Mouse (Mus musculus): ENCODE measurements around the gene Adora3. TPM values are rescaled to one million over a fixed set of nuclear protein-coding genes. Genes with fewer than 3 reads are reported as not detected.

Gene Adora3
- polyA plus RNA-seq (2015; fragmentation: Nextera tagmentation; extraction: Ambion mirVana), result 0.43 and 0.94 TPM in 2 replicates

GRCm38 (mm10) chr3:105870558-105870957, at the start of gene Adora3, which contains the start of gene Tmigd3:
Gene Adora3 (plus strand): TSS chr3:105870858.
Gene Tmigd3 (plus strand): TSS chr3:105870903.
- H3K4me1 ChIP-seq, result peaks cover 7% of the 10 kb centered on the region
- no peaks in the 10 kb centered on the region for H3K27me3 ChIP-seq
- ATAC-seq (ENCODE audit: insufficient number of reproducible peaks, insufficient read depth, low FRiP score, low TSS enrichment, low read depth), result no peak
- 25% methylated on average over 3 of the region's 3 CpGs for WGBS
- H3K4me3 ChIP-seq, result no peak within 1 kb of the TSS
- H3K9ac ChIP-seq, result no peak within 1 kb of the TSS
- no peak within 1 kb of the TSS for H3K4me2 ChIP-seq
- no peak within 1 kb of the TSS for H3K27ac ChIP-seq
- no peaks in the 10 kb centered on the region for H3K9me3 ChIP-seq
- no peaks in the 10 kb centered on the region for H3K36me3 ChIP-seq

DNA sequence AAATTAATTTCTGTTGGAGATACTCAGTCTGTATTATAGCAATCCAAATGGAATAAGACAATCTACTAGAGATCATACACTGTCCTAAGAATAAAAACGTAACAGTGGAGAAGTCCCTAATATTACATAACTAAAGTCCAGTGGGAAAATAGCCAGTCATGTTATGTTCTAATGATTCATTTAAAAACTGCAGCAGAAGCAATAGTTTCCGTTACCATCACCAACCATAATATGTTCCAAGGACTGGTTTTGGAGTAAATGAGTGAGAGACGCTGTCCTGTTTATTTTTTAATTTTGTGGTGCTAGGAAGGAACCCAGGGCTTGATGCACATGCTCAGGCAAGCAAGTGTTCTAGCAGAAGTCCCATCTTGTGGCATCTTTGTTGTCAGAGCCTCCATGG, 49.2 kb upstream of the Adora3 start:
- 92% methylated on average over 3 of the region's 3 CpGs for WGBS
- Histone ChIP-seq H3K36me3 (no peaks in the 10 kb centered on the region), H3K4me2 (no peak overlapping the region), H3K9me3 (no peaks in the 10 kb centered on the region), H3K4me3 (no peak overlapping the region), H3K27ac (no peak overlapping the region), H3K9ac (no peak overlapping the region), H3K4me1 (no peaks in the 10 kb centered on the region), H3K27me3 (0 out of 2 replicates have a peak, but pooled peaks cover 7% of the 10 kb centered on the region)
- no peak for ATAC-seq (ENCODE audit: insufficient number of reproducible peaks, insufficient read depth, low FRiP score, low TSS enrichment, low read depth)

- Histone ChIP-seq H3K27ac (no peak overlapping the region), H3K4me1 (no peaks in the 10 kb centered on the region), H3K4me3 (no peak overlapping the region), H3K27me3 (no peaks in the 10 kb centered on the region), H3K9me3 (no peaks in the 10 kb centered on the region), H3K4me2 (no peak overlapping the region), H3K9ac (no peak overlapping the region), H3K36me3 (no peaks in the 10 kb centered on the region)
- ATAC-seq (ENCODE audit: insufficient number of reproducible peaks, insufficient read depth, low FRiP score, low TSS enrichment, low read depth), result no peak
Measured at GRCm38 (mm10) chr3:105823609-105824008, 47.0 kb upstream of the Adora3 start.

- no peaks in the 10 kb centered on the region for H3K36me3 ChIP-seq
- no peak overlapping the region for H3K27ac ChIP-seq
- no peaks in the 10 kb centered on the region for H3K4me1 ChIP-seq
- no peaks in the 10 kb centered on the region for H3K27me3 ChIP-seq
- H3K9me3 ChIP-seq, result no peaks in the 10 kb centered on the region
- no peak overlapping the region for H3K4me2 ChIP-seq
- no peak overlapping the region for H3K4me3 ChIP-seq
- H3K9ac ChIP-seq, result no peak overlapping the region
- WGBS, result 32% methylated on average over 5 of the region's 5 CpGs
- ATAC-seq (ENCODE audit: insufficient number of reproducible peaks, insufficient read depth, low FRiP score, low TSS enrichment, low read depth), result no peak
Measured at GRCm38 (mm10) chr3:105824103-105824502, 46.6 kb upstream of the Adora3 start.

- no peaks in the 10 kb centered on the region for H3K9me3 ChIP-seq
- WGBS, result 59% methylated on average over 2 of the region's 2 CpGs
- no peak for ATAC-seq (ENCODE audit: insufficient number of reproducible peaks, insufficient read depth, low FRiP score, low TSS enrichment, low read depth)
- H3K9ac ChIP-seq, result no peak overlapping the region
- H3K27ac ChIP-seq, result no peak overlapping the region
- H3K36me3 ChIP-seq, result no peaks in the 10 kb centered on the region
- no peaks in the 10 kb centered on the region for H3K27me3 ChIP-seq
- no peak overlapping the region for H3K4me3 ChIP-seq
- H3K4me2 ChIP-seq, result no peak overlapping the region
- no peaks in the 10 kb centered on the region for H3K4me1 ChIP-seq
Measured at GRCm38 (mm10) chr3:105824704-105825103, 46.0 kb upstream of the Adora3 start.

- Histone ChIP-seq H3K4me2 (no peak overlapping the region), H3K4me1 (no peaks in the 10 kb centered on the region), H3K27ac (no peak overlapping the region), H3K9me3 (no peaks in the 10 kb centered on the region), H3K4me3 (no peak overlapping the region), H3K27me3 (no peaks in the 10 kb centered on the region), H3K36me3 (no peaks in the 10 kb centered on the region), H3K9ac (no peak overlapping the region)
- no peak for ATAC-seq (ENCODE audit: insufficient number of reproducible peaks, insufficient read depth, low FRiP score, low TSS enrichment, low read depth)
- 61% methylated on average over 7 of the region's 7 CpGs for WGBS
Measured at GRCm38 (mm10) chr3:105825501-105826161, 45.0 kb upstream of the Adora3 start.

GRCm38 (mm10) chr3:105831584-105831983, 39.1 kb upstream of the Adora3 start:
- H3K9ac ChIP-seq, result no peak overlapping the region
- no peaks in the 10 kb centered on the region for H3K9me3 ChIP-seq
- 94% methylated on average over 3 of the region's 3 CpGs for whole genome bisulfite sequencing
- H3K27me3 ChIP-seq, result no peaks in the 10 kb centered on the region
- ATAC-seq (ENCODE audit: insufficient number of reproducible peaks, insufficient read depth, low FRiP score, low TSS enrichment, low read depth), result no peak
- H3K27ac ChIP-seq, result no peak overlapping the region
- H3K4me2 ChIP-seq, result no peak overlapping the region
- no peaks in the 10 kb centered on the region for H3K36me3 ChIP-seq
- no peaks in the 10 kb centered on the region for H3K4me1 ChIP-seq
- H3K4me3 ChIP-seq, result no peak overlapping the region

DNA sequence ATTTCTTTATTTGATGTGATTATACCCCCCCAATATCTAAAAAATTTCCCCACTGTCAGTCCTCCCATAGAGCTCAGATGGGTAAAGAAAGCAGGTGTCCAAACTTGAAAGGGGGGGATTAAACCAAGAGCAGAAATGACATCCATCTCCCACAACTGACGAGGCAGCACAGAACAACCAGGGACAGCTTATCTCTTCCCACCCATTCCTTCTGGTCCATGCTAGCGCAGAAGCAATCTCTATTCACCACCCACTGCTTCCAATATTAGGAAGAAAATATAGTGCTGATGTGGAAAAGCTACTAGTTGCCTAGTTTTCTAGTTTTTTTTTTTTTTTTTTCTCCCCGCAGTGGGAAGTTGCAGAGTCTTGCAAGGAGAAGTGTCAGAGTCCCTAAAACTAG, 34.8 kb upstream of the Adora3 start:
- Histone ChIP-seq H3K27ac (no peak overlapping the region), H3K4me2 (no peak overlapping the region), H3K27me3 (no peaks in the 10 kb centered on the region), H3K4me3 (no peak overlapping the region), H3K4me1 (no peaks in the 10 kb centered on the region), H3K9me3 (no peaks in the 10 kb centered on the region), H3K9ac (no peak overlapping the region), H3K36me3 (no peaks in the 10 kb centered on the region)
- 79% methylated on average over 3 of the region's 3 CpGs for WGBS
- ATAC-seq (ENCODE audit: insufficient number of reproducible peaks, insufficient read depth, low FRiP score, low TSS enrichment, low read depth), result no peak

DNA sequence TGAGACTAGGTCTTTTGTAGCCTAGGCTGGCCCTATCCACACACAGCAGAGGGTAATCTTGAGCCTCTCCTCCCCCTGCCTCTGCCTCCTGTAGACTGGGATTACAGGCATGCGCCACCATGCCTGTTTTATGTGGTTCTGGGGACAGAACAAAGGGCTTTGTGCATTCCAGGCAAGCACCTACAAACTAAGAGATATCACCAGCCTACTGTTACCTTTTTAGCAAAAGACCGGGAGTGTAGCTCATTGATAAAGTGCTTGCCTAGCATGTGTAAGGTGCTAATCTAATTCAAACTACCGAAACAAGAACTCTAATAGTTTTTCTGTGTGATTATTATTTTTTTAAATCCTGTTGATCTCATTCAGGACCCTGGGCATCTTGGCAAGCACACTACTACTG, 33.8 kb upstream of the Adora3 start:
- Histone ChIP-seq H3K27me3 (no peaks in the 10 kb centered on the region), H3K27ac (no peak overlapping the region), H3K4me1 (no peaks in the 10 kb centered on the region), H3K9me3 (no peaks in the 10 kb centered on the region), H3K4me2 (no peak overlapping the region), H3K9ac (no peak overlapping the region), H3K4me3 (no peak overlapping the region), H3K36me3 (no peaks in the 10 kb centered on the region)
- 79% methylated on average over 3 of the region's 3 CpGs for WGBS
- ATAC-seq (ENCODE audit: insufficient number of reproducible peaks, insufficient read depth, low FRiP score, low TSS enrichment, low read depth), result no peak

- ATAC-seq (ENCODE audit: insufficient number of reproducible peaks, insufficient read depth, low FRiP score, low TSS enrichment, low read depth), result no peak
Measured at GRCm38 (mm10) chr3:105838655-105839054, 32.0 kb upstream of the Adora3 start.

DNA sequence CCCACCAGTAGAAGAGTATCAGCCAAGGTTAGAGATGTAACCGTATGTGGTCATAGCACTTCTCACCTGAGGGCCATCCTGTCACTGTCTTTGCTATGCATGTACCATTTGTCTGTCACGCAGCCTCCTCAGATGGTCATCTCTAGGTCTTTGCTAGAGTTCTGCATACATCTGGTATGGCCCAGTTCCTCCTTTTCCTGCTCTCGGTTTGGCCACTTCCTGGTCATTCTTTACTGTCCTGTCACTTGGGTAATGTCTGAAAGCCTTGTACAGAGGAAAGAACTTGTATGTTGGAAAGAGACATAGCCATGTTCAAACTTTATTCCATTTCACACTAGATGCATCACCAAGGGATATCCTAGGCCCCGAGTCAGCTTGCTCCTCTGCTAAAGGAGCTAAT, 30.8 kb upstream of the Adora3 start:
- ATAC-seq (ENCODE audit: insufficient number of reproducible peaks, insufficient read depth, low FRiP score, low TSS enrichment, low read depth), result no peak
- Histone ChIP-seq H3K27me3 (no peaks in the 10 kb centered on the region), H3K27ac (no peak overlapping the region), H3K4me1 (no peaks in the 10 kb centered on the region), H3K9ac (no peak overlapping the region), H3K9me3 (no peaks in the 10 kb centered on the region), H3K36me3 (no peaks in the 10 kb centered on the region), H3K4me2 (no peak overlapping the region), H3K4me3 (no peak overlapping the region)
- 80% methylated on average over 4 of the region's 4 CpGs for WGBS

More at GRCm38 (mm10) chr3:105838655-105839054, 32.0 kb upstream of the Adora3 start:
- H3K9me3 ChIP-seq, result no peaks in the 10 kb centered on the region
- no peak overlapping the region for H3K27ac ChIP-seq
- H3K4me3 ChIP-seq, result no peak overlapping the region
- no peaks in the 10 kb centered on the region for H3K4me1 ChIP-seq
- H3K27me3 ChIP-seq, result no peaks in the 10 kb centered on the region
- WGBS, result 79% methylated on average over 3 of the region's 3 CpGs
- no peaks in the 10 kb centered on the region for H3K36me3 ChIP-seq
- no peak overlapping the region for H3K4me2 ChIP-seq
- no peak overlapping the region for H3K9ac ChIP-seq

- no peak overlapping the region for H3K4me3 ChIP-seq
Measured at GRCm38 (mm10) chr3:105846294-105847069, 24.2 kb upstream of the Adora3 start.

More at GRCm38 (mm10) chr3:105846294-105847069, 24.2 kb upstream of the Adora3 start:
- ATAC-seq (ENCODE audit: insufficient number of reproducible peaks, insufficient read depth, low FRiP score, low TSS enrichment, low read depth), result no peak
- Histone ChIP-seq H3K27ac (no peak overlapping the region), H3K4me2 (no peak overlapping the region), H3K27me3 (no peaks in the 10 kb centered on the region), H3K4me1 (no peaks in the 10 kb centered on the region), H3K36me3 (no peaks in the 10 kb centered on the region), H3K9ac (no peak overlapping the region), H3K9me3 (no peaks in the 10 kb centered on the region)
- 66% methylated on average over 7 of the region's 7 CpGs for WGBS

Data from embryonic facial prominence, embryonic 13.5 days (tissue).